Mouse (Mus musculus) frontal cortex, postnatal 10 days (tissue): Measurements from ENCODE around the gene Rapgef4.

Experiments
- DNase-seq, 2 experiments: peaks; one replicate each; pipeline ENCODE4 v3.0.0; 2022; ENCODE audit warnings: low spot score in 2 of 2, mixed read lengths in 1 of 2

Gene Rapgef4

GRCm38 (mm10) chr2:72074999-72075561 is 94.0 kb downstream of the Rapgef4 start:
- no peak for DNase-seq

- no peak for DNase-seq
These were observed 96.6 kb downstream of the Rapgef4 start for GRCm38 (mm10) chr2:72077490-72078139.

DNA sequence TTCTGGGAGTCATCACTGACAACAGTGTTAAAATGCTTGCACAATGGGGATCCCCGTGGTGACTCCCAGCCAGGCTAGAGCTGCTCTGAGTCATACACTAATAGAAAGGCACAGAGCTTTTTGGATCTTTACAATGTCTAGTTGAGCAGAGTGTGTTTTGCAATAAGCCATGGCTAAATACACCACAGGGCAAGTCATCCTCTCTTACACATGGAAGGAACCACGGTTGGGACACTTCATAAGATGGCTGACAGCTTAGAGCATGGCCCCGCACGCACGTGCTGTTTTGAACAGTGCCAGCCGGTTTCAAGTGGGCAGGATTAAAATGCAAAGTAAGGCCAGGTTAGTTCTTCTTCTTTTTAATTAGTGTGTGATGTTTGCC is 97.1 kb downstream of the Rapgef4 start:
- DNase-seq: no peak

GRCm38 (mm10) chr2:72079110-72079509 is 98.1 kb downstream of the Rapgef4 start:
- DNase-seq: no peak

GRCm38 (mm10) chr2:72082846-72083245 is 101.8 kb downstream of the Rapgef4 start:
- no peak for DNase-seq

DNA sequence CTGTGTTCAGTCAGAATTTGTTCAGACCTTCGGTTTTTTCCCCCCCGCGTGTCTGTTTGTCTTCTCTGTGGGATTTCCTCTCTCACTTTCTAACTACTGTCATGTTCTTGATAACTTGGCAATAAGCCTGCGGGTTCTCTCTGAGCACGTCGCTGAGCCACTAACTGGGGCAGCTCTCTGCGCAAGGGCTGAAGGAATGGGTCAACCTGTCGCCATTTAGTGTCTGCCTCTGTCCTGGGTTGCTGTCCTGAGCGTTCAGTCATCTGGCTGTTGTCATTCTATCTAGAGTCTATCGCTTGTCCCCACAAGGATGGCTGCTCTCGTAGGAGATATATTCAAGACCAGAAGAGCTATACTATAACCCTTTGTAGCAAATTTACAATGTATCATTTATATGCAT is 107.8 kb downstream of the Rapgef4 start:
- no peak for DNase-seq

- DNase-seq: no peak
These were observed 109.0 kb downstream of the Rapgef4 start for GRCm38 (mm10) chr2:72090061-72090460.

DNA sequence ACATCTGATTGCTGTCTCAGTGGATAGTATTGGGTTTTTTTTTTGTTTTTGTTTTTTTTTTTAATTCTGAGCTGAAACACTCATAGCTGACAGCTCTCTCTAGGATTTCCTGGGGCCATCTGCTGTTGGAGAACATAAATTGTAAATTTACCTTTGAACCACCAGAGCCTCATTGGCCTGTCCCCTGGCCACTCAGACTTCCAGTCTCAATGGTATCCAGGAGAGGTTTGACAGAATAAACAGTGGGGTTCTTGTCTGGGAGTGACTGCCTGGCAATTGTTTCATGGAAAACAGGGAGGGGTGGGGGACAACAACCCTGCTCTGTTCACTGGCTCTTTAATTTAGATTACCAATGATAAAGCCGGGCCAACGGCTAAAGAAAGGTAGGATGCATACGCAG is 111.0 kb downstream of the Rapgef4 start:
- DNase-seq: no peak

DNA sequence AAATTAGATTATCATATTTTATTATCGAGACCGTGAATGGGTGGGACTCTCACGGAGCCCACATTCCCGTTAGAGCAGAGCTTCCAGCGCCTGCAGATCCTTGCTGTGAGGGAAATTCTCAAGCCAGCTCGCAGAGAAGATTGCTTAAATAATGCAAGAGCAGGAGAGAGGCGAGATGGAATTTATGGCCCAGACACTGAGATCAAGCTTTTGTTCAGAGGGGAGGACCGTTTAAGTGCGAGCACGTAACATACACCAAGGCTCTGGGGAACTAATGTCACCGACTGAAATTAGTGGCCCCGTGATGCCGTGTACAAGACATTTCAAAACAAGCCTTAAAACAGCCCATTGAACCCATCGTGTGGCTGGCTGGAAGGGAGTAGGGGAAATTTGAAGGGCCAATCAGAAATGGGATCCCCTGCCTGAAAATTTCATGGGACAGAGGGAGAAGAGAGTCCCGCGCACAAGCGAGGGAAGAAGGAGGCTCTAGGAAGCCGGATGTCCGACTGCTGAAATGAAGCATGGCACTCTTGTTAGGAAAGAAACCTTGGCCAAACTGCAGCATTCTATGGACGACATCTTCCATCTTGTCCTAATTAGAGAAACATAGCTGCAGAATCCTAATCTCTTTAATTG is 112.5 kb downstream of the Rapgef4 start:
- no peak for DNase-seq

GRCm38 (mm10) chr2:72094038-72094437 is 113.0 kb downstream of the Rapgef4 start:
- DNase-seq: no peak

DNA sequence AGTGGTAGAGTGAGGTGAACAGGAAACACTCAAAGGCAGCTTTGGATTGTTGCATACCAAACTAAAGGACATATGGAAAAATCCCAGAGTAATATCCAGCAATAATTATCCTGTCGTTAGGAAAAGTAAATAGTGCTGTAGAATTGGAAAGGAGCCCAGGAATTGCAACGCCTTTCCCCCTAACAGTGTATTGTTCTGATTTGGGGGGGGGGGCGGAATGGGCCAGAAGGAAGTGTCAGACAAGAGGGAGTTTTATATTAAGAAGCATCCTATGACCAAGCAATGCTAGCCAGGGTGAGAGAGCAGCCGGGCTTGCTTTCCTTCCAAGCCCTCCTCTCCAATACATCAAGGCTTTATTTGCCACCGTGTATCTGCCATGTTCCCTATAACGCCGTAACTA is 113.4 kb downstream of the Rapgef4 start:
- no peak for DNase-seq

DNA sequence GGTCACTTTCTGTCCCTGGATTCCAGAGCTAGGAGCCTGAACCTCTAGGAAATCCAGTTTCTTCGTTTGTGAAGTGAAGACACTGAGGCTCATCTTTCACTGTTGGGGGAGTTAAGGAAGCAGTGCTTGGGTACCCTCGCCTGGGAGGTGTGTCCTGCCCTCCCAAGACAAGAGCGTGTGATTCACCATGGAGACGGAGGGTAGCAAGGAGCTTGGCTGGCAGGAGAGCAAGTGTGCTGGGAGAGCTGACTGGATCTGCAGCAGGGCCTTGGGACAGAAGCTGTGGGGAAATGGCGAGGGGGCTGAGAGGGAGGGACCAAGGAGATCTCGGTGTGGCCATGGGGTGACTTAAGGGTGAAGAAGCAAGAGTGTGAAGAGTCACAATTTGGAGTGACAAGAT is 114.0 kb downstream of the Rapgef4 start:
- no peak for DNase-seq

DNA sequence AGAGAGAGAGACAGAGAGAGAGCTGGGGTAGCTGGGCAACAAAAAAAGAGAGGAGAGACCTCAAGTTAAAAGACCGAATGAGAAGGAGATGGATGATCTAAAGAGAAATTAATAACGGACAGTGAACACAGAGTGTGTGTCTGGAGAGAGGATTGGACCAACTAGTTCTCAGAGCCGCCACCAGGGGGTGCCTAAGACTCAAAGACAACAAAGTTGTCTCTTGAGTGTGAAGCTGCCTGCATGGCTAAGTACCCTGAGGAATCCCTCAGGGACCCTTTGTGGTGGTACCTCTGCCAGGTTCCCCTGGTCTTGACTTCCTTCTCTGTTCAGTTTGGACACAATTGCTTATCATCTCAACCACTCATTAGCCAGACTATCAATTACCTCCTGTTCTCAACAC is 115.3 kb downstream of the Rapgef4 start:
- DNase-seq: peak in 1 of 2 experiments; percentile 29

DNA sequence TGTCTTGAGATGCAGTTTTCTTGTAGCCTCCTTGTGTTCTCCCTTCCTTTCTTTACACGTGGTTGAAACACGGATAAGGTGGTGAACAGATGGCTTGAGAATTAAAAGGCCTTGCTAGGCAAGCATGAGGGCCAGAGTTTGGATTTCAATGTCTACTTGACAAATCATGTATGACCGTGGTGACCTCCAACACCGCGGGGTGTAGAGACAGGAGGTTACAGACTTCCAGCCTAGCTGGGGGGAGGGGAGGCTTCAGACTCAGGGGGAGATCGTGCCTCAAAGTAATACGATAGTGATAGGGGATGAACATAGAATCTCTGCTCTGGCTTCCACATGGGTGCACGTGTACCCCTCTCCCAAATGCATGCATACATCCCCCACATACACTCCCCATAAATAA is 117.3 kb downstream of the Rapgef4 start:
- DNase-seq: no peak

GRCm38 (mm10) chr2:72104604-72105003 is 123.6 kb downstream of the Rapgef4 start:
- DNase-seq: no peak

- no peak for DNase-seq
These were observed 126.6 kb downstream of the Rapgef4 start for GRCm38 (mm10) chr2:72107525-72108180.

- no peak for DNase-seq
These were observed 127.6 kb downstream of the Rapgef4 start for GRCm38 (mm10) chr2:72108448-72109312.

DNA sequence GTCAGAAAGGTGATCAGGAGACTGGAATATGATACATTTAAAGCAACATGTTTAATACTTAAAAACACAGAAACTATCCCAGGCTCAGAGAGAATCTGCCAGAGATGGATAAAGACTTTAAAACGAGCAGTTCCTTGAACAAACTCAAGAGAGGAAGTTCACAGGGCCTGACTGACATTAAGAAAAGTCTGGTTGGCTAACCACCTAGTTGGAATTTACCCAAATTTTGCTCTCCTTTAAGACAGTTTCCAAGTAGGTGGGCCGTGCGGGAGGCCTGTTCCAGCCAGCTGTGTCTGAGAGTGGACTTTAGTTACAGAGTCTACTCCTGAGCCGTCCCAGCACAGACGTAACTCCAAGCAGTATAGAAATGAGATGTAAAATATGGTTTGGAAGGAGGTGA is 129.4 kb downstream of the Rapgef4 start:
- DNase-seq: no peak

DNA sequence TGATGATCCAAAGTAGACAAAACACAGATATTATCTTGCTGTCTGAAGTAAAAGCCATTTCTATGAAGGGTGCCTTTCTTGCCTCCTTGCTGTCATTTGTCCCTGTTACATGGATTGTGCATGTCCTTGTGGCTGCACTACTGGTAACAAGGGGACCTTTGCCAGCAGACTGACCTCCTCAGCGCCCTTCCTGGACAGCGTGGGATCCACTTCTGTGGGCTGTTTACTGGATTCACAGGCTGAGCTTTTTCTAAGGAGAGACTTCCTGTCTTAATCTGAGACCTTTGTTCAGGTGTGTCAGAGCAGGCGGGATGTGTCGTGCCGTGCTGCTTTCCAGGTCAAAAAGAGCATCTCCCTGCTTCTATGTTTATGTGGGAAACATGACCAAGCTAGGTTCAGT is 132.7 kb downstream of the Rapgef4 start:
- no peak for DNase-seq

- no peak for DNase-seq
These were observed 133.1 kb downstream of the Rapgef4 start for GRCm38 (mm10) chr2:72114148-72114559.

- DNase-seq: no peak
These were observed 135.1 kb downstream of the Rapgef4 start for GRCm38 (mm10) chr2:72116103-72116502.

DNA sequence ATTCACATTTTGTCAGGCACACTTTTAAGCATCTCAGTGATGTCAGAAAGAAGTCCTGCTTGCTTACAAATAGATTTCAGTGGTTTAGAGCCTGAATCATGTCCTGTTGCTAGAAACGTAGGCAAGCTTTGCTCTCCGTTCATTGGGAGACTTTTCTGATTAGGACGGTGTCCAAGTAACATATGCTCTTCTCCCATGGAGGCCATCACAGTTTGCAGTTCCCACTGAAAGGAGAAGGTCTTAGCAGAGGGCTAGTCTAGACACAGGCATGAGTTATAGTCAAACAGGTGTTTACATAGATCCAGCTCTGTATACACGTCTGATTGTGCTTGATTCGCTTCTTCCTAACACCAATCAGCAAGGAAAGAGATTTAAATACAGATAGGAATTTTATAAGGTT is 135.7 kb downstream of the Rapgef4 start:
- no peak for DNase-seq
